Mouse (Mus musculus) kidney, adult 18-20 months (tissue): Measurements from ENCODE around the gene Olfr1418.

ENCODE experiments used
- DNase-seq: peaks from one replicate; pipeline ENCODE4 v3.0.0; 2021

Gene Olfr1418

DNA sequence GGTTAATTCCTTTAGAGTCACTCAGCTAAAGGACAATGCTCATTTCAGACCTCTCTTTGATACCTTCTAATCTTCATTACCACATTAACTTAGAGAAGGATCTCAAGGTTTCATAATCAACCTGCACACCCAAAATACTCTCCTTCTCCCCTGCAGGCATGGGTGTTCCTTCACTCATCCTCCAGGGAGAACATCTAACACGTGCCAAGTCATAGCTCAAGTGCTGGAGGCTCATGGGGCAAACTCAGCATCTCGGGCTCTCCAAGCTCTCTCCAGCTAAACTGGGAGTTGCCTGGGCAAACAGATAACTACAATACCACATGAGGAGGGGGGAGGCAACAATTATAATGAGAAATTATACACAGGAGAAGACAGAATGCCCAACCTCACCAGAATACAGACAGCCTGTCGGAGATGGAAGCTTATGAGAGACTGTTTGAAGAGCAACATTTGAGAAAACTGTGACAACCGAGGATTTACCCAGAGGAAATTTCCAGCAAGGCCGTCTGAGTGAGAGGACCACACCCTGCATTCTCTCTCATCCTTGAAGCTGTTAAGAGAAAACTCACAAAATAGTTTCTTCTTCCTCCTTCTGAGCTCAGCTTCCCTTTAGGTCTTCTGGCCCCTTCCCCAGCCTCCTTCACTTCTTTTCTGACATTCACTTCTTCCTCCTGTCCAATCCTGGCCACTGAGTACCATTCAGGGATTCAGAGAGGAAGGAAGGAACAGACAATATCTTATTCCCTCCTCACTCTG, 50.7 kb downstream of the Olfr1418 start:
- DNase-seq: no peak

DNA sequence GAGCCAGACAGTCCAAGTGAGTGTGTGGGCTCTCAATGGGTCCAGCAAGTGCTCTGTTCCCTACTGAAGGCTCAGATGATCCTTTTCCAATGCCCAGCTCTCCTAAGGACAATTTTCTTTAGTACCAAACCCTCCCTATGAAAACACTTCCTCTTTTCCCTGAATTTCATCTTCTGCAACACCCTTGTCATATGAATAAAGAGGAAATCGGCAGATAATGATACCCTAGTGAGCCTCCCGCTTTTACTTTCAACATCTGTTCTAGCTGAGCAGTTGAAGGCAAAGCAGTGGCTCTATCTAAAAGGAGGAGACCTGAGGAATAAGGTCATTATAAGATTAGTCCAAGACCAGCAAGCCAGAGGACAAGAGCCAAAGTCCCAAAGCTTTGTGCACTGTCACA, 52.4 kb downstream of the Olfr1418 start:
- DNase-seq: no peak

DNA sequence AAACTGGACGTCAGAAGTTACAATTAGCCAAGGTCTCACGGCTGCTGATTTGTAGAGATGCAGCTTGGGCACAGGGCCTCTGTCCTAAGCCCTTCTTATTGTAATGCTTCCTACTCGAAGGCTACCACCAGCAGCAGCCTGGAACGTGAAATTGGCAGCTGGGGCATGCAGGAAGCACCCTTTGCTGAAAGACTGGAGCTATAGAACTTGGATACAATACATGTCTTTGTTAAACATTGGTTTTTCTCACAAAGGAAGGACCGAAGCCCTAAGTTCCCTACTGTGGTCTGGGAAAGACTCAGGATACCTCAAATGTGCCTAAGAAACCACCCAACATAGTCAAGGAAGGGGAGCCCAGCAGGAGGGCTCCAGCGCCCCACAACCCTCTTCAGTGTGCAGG, 53.0 kb downstream of the Olfr1418 start:
- no peak for DNase-seq

DNA sequence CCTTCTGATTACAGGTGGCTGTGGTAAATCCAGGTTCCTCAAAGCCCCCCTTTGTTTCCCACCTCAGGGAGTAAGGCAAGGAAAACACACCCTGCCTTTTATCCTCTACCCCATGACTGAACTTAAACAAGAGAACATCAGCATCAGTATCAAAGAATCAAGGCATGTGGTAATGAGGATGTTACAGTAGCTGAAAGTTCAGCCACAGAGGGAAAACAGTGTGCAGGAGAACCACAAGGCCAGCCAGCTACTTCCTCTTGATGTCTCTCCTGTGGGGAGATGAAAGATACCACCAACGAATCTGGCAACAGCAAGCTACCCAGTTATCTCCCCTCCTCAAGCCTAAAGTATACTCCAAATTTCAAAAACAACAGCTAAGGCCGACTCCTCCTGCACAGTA, 53.6 kb downstream of the Olfr1418 start:
- DNase-seq: no peak

DNA sequence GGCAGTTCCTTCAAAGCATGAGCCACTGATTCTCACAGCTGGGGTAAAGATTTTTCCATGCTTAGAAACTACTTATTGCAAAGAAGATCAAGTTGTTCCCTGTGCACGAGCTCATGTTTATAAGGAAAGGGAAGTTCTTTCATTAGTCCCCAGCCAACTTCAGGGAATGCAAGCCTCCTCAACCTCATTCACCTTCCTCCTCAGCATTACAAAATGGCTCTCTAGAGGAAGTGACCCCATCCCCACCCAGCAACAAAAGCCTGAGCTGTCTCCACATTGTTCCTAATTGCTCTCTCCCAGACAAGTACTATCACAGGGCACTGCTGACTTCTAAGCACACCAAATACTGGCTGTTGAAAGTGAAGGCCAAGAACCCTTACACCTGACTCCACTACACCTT, 56.4 kb downstream of the Olfr1418 start:
- no peak for DNase-seq
